Mouse (Mus musculus) intestine, embryonic 14.5 days (tissue): ENCODE results near the gene Reep1. TPM values are rescaled to one million over a fixed set of nuclear protein-coding genes. Genes with fewer than 3 reads are reported as not detected.

Experiments used
- ATAC-seq: fragments of 200-750 bp; cut with Nextera tagmentation; replicated peaks from 2 replicates; pipeline ENCODE4 v1.8.0; 2017; ENCODE audit warnings: low read depth, moderate number of reproducible peaks, moderate TSS enrichment, moderate library complexity; ENCODE audit not compliant: low FRiP score, low TSS enrichment
- DNase-seq: peaks from one replicate; pipeline ENCODE4 v3.0.0-alpha.2; 2018; ENCODE audit warnings: low spot score
- H3K27ac ChIP-seq: fragments of 300-500 bp; sonication (generic); 2 replicates; pipeline ENCODE4 v1.5.1; 2014; ENCODE audit warnings: low read depth, mild to moderate bottlenecking, control low read depth
- H3K27me3 ChIP-seq: fragments of 300-500 bp; sonication (generic); replicated peaks from 2 replicates; pipeline ENCODE4 v1.6.1; 2014; ENCODE audit warnings: low read length, control low read depth; ENCODE audit not compliant: control insufficient read depth, insufficient read depth
- H3K36me3 ChIP-seq: fragments of 300-500 bp; sonication (generic); 2 replicates; pipeline ENCODE4 v1.6.1; 2014; ENCODE audit warnings: low read length, control low read depth; ENCODE audit not compliant: control insufficient read depth, insufficient read depth
- H3K4me1 ChIP-seq: fragments of 300-500 bp; sonication (generic); replicated peaks from 2 replicates; pipeline ENCODE4 v1.6.1; 2014; ENCODE audit warnings: low read length, control low read depth, mixed read lengths; ENCODE audit not compliant: control insufficient read depth, insufficient read depth
- H3K4me2 ChIP-seq: fragments of 300-500 bp; sonication (generic); 2 replicates; pipeline ENCODE4 v1.6.1; 2014; ENCODE audit warnings: low read length
- H3K4me3 ChIP-seq: fragments of 300-500 bp; sonication (generic); 2 replicates; pipeline ENCODE4 v1.5.1; 2014; ENCODE audit warnings: low read depth, low read length, control low read depth, mixed read lengths
- H3K9ac ChIP-seq: fragments of 300-500 bp; sonication (generic); 2 replicates; pipeline ENCODE4 v1.6.1; 2014; ENCODE audit warnings: mild to moderate bottlenecking, low read length
- H3K9me3 ChIP-seq: fragments of 300-500 bp; sonication (generic); 2 replicates; pipeline ENCODE4 v1.6.1; 2016; ENCODE audit warnings: low read length, control low read depth; ENCODE audit not compliant: control insufficient read depth
- WGBS: fragments of 180-500 bp; shearing (Covaris S2); extraction: QIAGEN DNeasy Blood & Tissue Kit; methylation state at CpG from one replicate; pipeline ENCODE4 v1.1.7; 2014; 5-methylcytosine and 5-hydroxymethylcytosine counted together
- polyA plus RNA-seq: library from polyadenylated mRNA; unstranded; fragments of >200 nt; fragmentation: Nextera tagmentation; extraction: Ambion mirVana; gene quantifications from 2 replicates; pipeline ENCODE4 v1.2.1, GENCODE M21; 2014

Gene Reep1
- polyA plus RNA-seq, 1 experiment from 2014 or later: 20.8 TPM

- Histone ChIP-seq H3K4me2 (no peak overlapping the region), H3K4me3 (no peak overlapping the region), H3K9me3 (no peaks in the 10 kb centered on the region), H3K36me3 (no peaks in the 10 kb centered on the region), H3K27ac (no peak overlapping the region), H3K4me1 (no peaks in the 10 kb centered on the region), H3K27me3 (no peaks in the 10 kb centered on the region), H3K9ac (no peak overlapping the region)
- 25% methylated on average over 12 of the region's 12 CpGs for WGBS
- peak; percentile 83 for ATAC-seq
- peak; percentile 76 for DNase-seq
These were observed 96.9 kb downstream of the Reep1 start for GRCm38 (mm10) chr6:71804061-71804829.

GRCm38 (mm10) chr6:71806713-71807112, 99.4 kb downstream of the Reep1 start:
- no peaks in the 10 kb centered on the region; the same call in 1 of the 2 replicates for H3K4me1 ChIP-seq
- H3K9ac ChIP-seq: no peak overlapping the region
- no peak overlapping the region for H3K4me2 ChIP-seq
- no peak overlapping the region for H3K27ac ChIP-seq
- 54% methylated on average over 1 of the region's 1 CpGs for WGBS
- H3K27me3 ChIP-seq: no peaks in the 10 kb centered on the region
- DNase-seq (no peak), ATAC-seq (no peak)
- H3K4me3 ChIP-seq: no peak overlapping the region
- H3K36me3 ChIP-seq: peaks cover 4% of the 10 kb centered on the region; the same call in 1 of the 2 replicates
- H3K9me3 ChIP-seq: no peaks in the 10 kb centered on the region

GRCm38 (mm10) chr6:71809890-71810289, 102.5 kb downstream of the Reep1 start:
- Histone ChIP-seq H3K4me1 (no peaks in the 10 kb centered on the region; the same call in 1 of the 2 replicates), H3K27me3 (no peaks in the 10 kb centered on the region), H3K9me3 (no peaks in the 10 kb centered on the region), H3K27ac (no peak overlapping the region), H3K9ac (no peak overlapping the region), H3K36me3 (peaks cover 28% of the 10 kb centered on the region), H3K4me2 (no peak overlapping the region), H3K4me3 (no peak overlapping the region)
- no peak for ATAC-seq
- DNase-seq: no peak
- WGBS: 62% methylated on average over 9 of the region's 9 CpGs

- no peak overlapping the region for H3K4me2 ChIP-seq
- WGBS: 85% methylated on average over 2 of the region's 2 CpGs
- H3K27ac ChIP-seq: no peak overlapping the region
- H3K36me3 ChIP-seq: peaks cover 57% of the 10 kb centered on the region
- no peaks in the 10 kb centered on the region for H3K27me3 ChIP-seq
- no peak for ATAC-seq
- no peak overlapping the region for H3K9ac ChIP-seq
- H3K4me3 ChIP-seq: no peak overlapping the region
- H3K9me3 ChIP-seq: no peaks in the 10 kb centered on the region
- no peak for DNase-seq
- no peaks in the 10 kb centered on the region; the same call in 1 of the 2 replicates for H3K4me1 ChIP-seq
These were observed 105.5 kb downstream of the Reep1 start for GRCm38 (mm10) chr6:71812820-71813219.

GRCm38 (mm10) chr6:71819764-71820292, 112.5 kb downstream of the Reep1 start:
- Histone ChIP-seq H3K4me3 (no peak overlapping the region), H3K27ac (no peak overlapping the region), H3K27me3 (no peaks in the 10 kb centered on the region), H3K4me1 (peaks cover 6% of the 10 kb centered on the region; the same call in 1 of the 2 replicates), H3K36me3 (peaks cover 41% of the 10 kb centered on the region), H3K4me2 (no peak overlapping the region), H3K9me3 (no peaks in the 10 kb centered on the region), H3K9ac (no peak overlapping the region)
- WGBS: 90% methylated on average over 5 of the region's 5 CpGs
- ATAC-seq (no peak), DNase-seq (no peak)

- DNase-seq: peak; percentile 52
- peak; percentile 45 for ATAC-seq
- H3K4me2 ChIP-seq: peak overlapping the region; percentile 88
- peaks cover 6% of the 10 kb centered on the region; the same call in 1 of the 2 replicates for H3K4me1 ChIP-seq
- peak overlapping the region; percentile 64 for H3K4me3 ChIP-seq
- WGBS: 2% methylated on average over 7 of the region's 7 CpGs
- H3K27ac ChIP-seq: no peak overlapping the region; the same call in 1 of the 2 replicates
- no peaks in the 10 kb centered on the region for H3K9me3 ChIP-seq
- H3K9ac ChIP-seq: peak overlapping the region; percentile 53
- no peaks in the 10 kb centered on the region for H3K27me3 ChIP-seq
- peaks cover 9% of the 10 kb centered on the region for H3K36me3 ChIP-seq
These were observed 115.7 kb downstream of the Reep1 start for GRCm38 (mm10) chr6:71823085-71823484.

- no peak overlapping the region; the same call in 1 of the 2 replicates for H3K27ac ChIP-seq
These were observed 116.1 kb downstream of the Reep1 start for GRCm38 (mm10) chr6:71823488-71823887.

GRCm38 (mm10) chr6:71823961-71824360, 116.6 kb downstream of the Reep1 start:
- Histone ChIP-seq H3K9me3 (no peaks in the 10 kb centered on the region), H3K27me3 (no peaks in the 10 kb centered on the region), H3K4me2 (peak overlapping the region; percentile 57), H3K4me3 (peak overlapping the region; percentile 64), H3K9ac (no peak overlapping the region), H3K27ac (no peak overlapping the region), H3K36me3 (0 out of 2 replicates have a peak, but pooled peaks cover under 1% of the 10 kb centered on the region), H3K4me1 (peaks cover 6% of the 10 kb centered on the region; the same call in 1 of the 2 replicates)
- WGBS: 29% methylated on average over 3 of the region's 3 CpGs
- ATAC-seq (peak; percentile 24; the same call in 1 of the 2 replicates), DNase-seq (no peak)

More at GRCm38 (mm10) chr6:71823488-71823887, 116.1 kb downstream of the Reep1 start:
- Histone ChIP-seq H3K4me2 (peak overlapping the region; percentile 88), H3K27me3 (no peaks in the 10 kb centered on the region), H3K4me1 (peaks cover 6% of the 10 kb centered on the region; the same call in 1 of the 2 replicates), H3K36me3 (peaks cover 5% of the 10 kb centered on the region; the same call in 1 of the 2 replicates), H3K9ac (peak overlapping the region; percentile 53), H3K4me3 (peak overlapping the region; percentile 64), H3K9me3 (no peaks in the 10 kb centered on the region)
- under 1% methylated on average over 19 of the region's 19 CpGs for WGBS
- peak; percentile 93 for ATAC-seq
- peak; percentile 94 for DNase-seq
